Mouse (Mus musculus): ENCODE measurements around the gene Gramd1b.
A peak's percentile ranks its signal among the peaks of the same experiment; 100 is the strongest.

The Gramd1b gene

DNA sequence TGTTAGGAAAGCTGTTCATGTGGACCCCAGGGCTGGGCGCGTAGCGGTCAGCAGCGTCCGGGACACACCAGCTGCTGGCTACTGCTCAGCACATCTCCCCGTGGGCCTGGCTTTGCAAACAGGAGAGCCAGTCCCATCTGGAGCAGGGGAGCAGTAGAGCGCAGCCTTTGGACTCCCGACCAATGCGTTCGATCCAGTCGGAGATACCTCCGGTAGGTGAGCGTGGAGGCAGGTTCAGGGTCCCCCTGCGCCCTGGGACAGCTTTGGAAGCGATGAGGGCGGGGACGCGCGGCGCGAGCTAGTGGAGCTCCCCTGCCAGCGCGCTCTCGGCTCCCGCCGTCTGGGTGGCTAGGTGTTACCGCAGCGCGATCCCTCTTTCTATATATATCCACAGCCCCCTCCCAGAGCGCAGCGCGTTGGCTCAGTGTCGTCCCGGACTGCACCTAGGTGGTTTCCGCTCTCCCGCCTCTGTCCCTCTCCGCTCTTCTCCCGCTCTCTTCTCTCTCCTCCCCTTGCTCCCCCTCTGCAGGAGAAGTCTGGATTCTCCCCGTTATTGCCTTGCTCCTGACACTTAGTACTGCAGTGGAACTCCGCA is at the start of gene Gramd1b:
Gramd1b (minus strand) TSS at position 357 of the 595 bp plus-strand sequence.
- no peak for DNase-seq (ENCODE audit: low spot score in 2 of 2)

- DNase-seq (ENCODE audit: low spot score in 2 of 2): no peak
Observed at GRCm38 (mm10) chr9:40578726-40579625, 47.8 kb upstream of the Gramd1b start.

GRCm38 (mm10) chr9:40577132-40577531 is 45.9 kb upstream of the Gramd1b start:
- no peak for DNase-seq (ENCODE audit: low spot score in 2 of 2)

GRCm38 (mm10) chr9:40575053-40575985 is 44.1 kb upstream of the Gramd1b start:
- DNase-seq (ENCODE audit: low spot score in 2 of 2): peak; percentile 13 to 25

GRCm38 (mm10) chr9:40571280-40571679 is 40.1 kb upstream of the Gramd1b start:
- no peak for DNase-seq (ENCODE audit: low spot score in 2 of 2)

GRCm38 (mm10) chr9:40568070-40568469 is 36.9 kb upstream of the Gramd1b start:
- DNase-seq (ENCODE audit: low spot score in 2 of 2): peak in 1 of 2 experiments; percentile 9

- DNase-seq (ENCODE audit: low spot score in 2 of 2): no peak
Observed at GRCm38 (mm10) chr9:40563750-40564149, 32.6 kb upstream of the Gramd1b start.

- DNase-seq (ENCODE audit: low spot score in 2 of 2): no peak
Observed at GRCm38 (mm10) chr9:40559646-40560045, 28.5 kb upstream of the Gramd1b start.

DNA sequence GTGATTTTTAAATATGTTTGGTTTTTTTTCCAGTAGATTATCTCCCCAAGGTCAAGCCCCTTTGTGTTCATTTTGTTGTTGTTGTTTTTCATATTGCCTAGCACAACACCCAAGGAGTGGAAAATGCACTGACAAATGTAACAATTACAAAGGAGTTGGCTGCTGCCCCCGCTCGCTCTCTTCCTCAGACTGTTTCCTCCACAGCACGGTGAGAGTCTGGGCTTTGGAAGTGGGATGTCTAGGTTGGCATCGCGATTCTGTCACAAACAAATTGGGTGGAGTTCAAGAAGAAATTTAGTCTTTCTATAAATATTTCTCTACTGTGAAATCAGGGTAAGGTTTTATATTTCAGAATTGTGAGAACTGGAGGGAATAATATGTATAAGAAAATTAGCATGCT is 26.6 kb upstream of the Gramd1b start:
- DNase-seq (ENCODE audit: low spot score in 2 of 2): no peak

DNA sequence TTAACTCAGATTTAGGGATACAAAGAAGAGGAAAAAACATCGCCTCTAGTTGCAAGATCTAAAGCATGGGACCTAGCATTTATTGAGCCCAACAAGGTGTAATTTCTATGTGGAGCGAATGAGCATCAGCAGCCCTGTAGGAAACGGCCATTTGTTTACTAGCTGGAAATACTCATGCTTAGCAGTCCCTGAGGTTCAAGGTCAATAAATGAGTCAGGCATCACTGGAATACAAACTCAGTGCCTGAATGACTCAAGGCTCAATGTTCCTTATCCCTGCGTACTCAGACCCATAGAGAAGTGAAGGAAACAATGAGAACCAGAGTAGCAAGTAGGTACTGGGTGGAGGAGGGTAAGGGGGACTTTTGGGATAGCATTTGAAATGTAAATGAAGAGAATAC is 25.2 kb upstream of the Gramd1b start:
- no peak for DNase-seq (ENCODE audit: low spot score in 2 of 2)

- DNase-seq (ENCODE audit: low spot score in 2 of 2): no peak
Observed at GRCm38 (mm10) chr9:40555243-40555642, 24.1 kb upstream of the Gramd1b start.

- DNase-seq (ENCODE audit: low spot score in 2 of 2): no peak
Observed at GRCm38 (mm10) chr9:40547876-40548275, 16.7 kb upstream of the Gramd1b start.

DNA sequence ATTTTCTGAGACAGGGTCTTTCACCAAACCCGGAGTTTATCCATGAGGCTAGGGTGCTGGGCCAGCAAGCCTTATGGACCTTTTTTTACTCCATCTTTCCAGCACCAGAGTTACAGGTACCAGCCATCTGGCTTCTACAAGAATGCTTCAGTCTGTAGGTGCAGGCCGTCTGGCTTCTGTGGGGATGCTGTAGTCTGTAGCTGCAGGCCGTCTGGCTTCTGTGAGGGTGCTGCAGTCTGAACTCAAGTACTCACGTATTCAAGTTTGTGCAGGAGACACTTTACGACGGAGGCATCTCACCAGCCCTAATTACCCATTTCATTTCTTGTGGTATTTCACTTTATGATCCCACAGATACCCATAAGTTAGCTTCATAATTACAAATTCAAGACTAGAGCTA is 14.0 kb upstream of the Gramd1b start:
- DNase-seq (ENCODE audit: low spot score in 2 of 2): no peak

DNA sequence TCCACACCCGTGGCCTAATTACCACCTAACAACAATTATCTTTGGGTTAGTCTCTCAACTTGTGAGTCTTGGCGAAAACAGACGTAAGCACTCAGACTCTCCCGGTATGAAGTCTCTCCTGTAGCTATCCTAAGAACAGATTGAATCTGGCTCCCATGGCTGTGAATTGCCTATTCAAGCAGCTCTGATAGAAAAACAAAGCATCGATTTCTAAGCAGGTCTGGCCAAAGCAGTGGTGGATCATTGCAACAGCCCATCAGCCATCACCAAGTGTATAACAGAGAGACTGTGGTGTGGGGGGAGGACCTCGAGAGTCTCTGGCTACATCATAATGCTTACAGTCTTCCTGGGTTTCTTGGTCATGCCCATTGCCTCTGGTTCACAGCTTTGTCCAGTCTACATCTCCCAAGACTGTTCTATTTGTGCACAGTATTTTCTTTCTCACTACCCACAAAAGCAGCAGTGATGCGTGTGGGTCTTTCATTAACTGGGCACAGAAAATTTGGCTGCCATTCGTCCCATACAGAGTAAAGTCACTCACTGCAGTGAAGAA is 8.5 kb upstream of the Gramd1b start:
- DNase-seq (ENCODE audit: low spot score in 2 of 2): no peak

- peak in 1 of 2 experiments; percentile 5 for DNase-seq (ENCODE audit: low spot score in 2 of 2)
Observed at GRCm38 (mm10) chr9:40537708-40538105, 6.5 kb upstream of the Gramd1b start.

GRCm38 (mm10) chr9:40537044-40537707 is 6.0 kb upstream of the Gramd1b start:
- DNase-seq (ENCODE audit: low spot score in 2 of 2): no peak

DNA sequence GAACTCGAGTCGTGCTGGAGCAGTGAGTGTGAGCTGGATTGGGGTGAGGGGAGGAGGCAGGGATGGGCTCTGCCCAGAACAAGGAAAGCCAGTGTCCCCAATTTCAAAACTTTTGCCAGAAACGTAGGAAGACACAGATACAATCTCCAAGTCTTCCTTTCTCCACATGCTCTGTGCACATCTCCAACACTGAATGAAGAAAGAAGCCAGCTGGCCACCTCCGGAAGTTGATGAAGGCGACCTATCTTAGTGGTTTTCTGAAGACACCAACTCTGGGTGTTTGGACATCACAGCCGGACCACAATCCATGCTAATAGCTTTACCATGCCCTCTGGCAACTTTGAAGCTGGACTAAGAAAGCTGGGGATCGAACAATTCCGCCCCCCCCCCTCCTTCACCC is 647 bp downstream of the Gramd1b start:
- DNase-seq (ENCODE audit: low spot score in 2 of 2): no peak

DNA sequence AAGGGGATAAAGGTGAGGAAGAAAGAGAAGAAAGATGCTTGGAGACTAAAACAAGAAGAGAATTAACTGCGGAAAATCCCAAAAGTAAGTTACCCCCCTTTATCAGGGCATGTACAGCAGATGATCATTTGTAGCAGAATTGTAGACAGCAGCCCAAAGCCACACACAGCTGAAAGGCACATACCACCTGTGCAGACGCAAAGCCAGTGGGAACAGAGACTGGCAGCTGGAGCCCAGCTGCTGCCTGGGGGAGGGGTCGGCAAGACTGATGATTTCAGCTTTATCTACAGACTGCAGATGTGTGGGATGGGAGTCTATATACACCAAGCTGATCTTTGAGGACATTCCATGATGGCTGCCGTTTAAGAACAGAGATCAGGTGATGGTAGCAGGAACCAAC is 2.5 kb downstream of the Gramd1b start:
- DNase-seq (ENCODE audit: low spot score in 2 of 2): no peak

DNA sequence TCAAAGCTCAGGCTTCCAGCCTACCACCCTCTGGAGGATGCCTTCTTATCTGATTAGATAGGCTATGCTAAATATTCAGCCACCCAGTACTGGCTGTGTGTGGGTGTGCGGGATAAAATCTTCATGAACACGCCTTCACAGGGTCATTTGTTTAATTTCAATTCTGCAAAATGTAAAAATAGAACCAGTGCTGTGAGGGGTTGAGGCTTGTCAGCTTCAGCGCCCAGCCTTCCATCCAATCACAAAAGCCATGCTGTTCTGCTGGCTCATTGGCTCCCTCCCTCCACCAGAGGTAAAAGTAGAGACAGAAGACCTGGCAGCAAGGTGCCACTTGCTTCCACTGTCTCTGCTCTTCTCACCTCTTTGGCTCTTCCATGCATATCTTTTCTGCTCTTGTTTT is 4.3 kb downstream of the Gramd1b start:
- DNase-seq (ENCODE audit: low spot score in 2 of 2): no peak

- DNase-seq (ENCODE audit: low spot score in 2 of 2): no peak
Observed at GRCm38 (mm10) chr9:40522156-40522555, 9.0 kb downstream of the Gramd1b start.

- DNase-seq (ENCODE audit: low spot score in 2 of 2): peak in 1 of 2 experiments; percentile 1
Observed at GRCm38 (mm10) chr9:40521097-40521496, 10.1 kb downstream of the Gramd1b start.

Data from urinary bladder, postnatal 36 days (tissue).